Mouse (Mus musculus) embryonic facial prominence, embryonic 10.5 days (tissue): ENCODE results near the gene Nadk. TPM values are rescaled to one million over a fixed set of nuclear protein-coding genes. Genes with fewer than 3 reads are reported as not detected.

Experiments
- DNase-seq: peaks from one replicate; pipeline ENCODE4 v3.0.0-alpha.2; 2017; ENCODE audit warnings: low spot score
- H3K27ac ChIP-seq: fragments of 300-500 bp; sonication (generic); replicated peaks from 2 replicates; pipeline ENCODE4 v1.5.1; 2016; ENCODE audit warnings: mild to moderate bottlenecking
- H3K27me3 ChIP-seq: fragments of 300-500 bp; sonication (generic); replicated peaks from 2 replicates; pipeline ENCODE4 v1.6.1; 2016; ENCODE audit warnings: low read depth, mild to moderate bottlenecking; ENCODE audit not compliant: poor library complexity, severe bottlenecking
- H3K36me3 ChIP-seq: fragments of 300-500 bp; sonication (generic); replicated peaks from 2 replicates; pipeline ENCODE4 v1.6.1; 2016; ENCODE audit warnings: mild to moderate bottlenecking, moderate library complexity
- H3K4me1 ChIP-seq: fragments of 300-500 bp; sonication (generic); 2 replicates; pipeline ENCODE4 v1.6.1; 2016
- H3K4me3 ChIP-seq: fragments of 300-500 bp; sonication (generic); 2 replicates; pipeline ENCODE4 v1.5.1; 2016; ENCODE audit warnings: mild to moderate bottlenecking, moderate library complexity
- H3K9me3 ChIP-seq: fragments of 300-500 bp; sonication (generic); 2 replicates; pipeline ENCODE4 v1.6.1; 2016; ENCODE audit warnings: mild to moderate bottlenecking
- WGBS: fragments of 180-500 bp; shearing (Covaris S2); methylation state at CpG from one replicate; pipeline ENCODE4 v1.1.7; 2016; 5-methylcytosine and 5-hydroxymethylcytosine counted together
- polyA plus RNA-seq: library from polyadenylated mRNA; unstranded; fragments of >200 nt; fragmentation: Nextera tagmentation; extraction: Ambion mirVana; gene quantifications from 2 replicates; pipeline ENCODE4 v1.2.1, GENCODE M21; 2016

Nadk gene
- polyA plus RNA-seq, 1 experiment from 2014 or later, result 109 TPM

GRCm38 (mm10) chr4:155624338-155625291 lies 62.4 kb downstream of the Nadk start, which contains the start of gene Cdk11b:
Cdk11b (plus strand) TSS chr4:155624854.
- Histone ChIP-seq H3K9me3 (no peaks in the 10 kb centered on the region), H3K27ac (peak within 1 kb of the TSS; percentile 84), H3K27me3 (no peaks in the 10 kb centered on the region), H3K4me1 (peaks cover 13% of the 10 kb centered on the region), H3K36me3 (peaks cover 57% of the 10 kb centered on the region), H3K4me3 (peak within 1 kb of the TSS; percentile 75)
- WGBS, result under 1% methylated on average over 84 of the region's 84 CpGs
- DNase-seq, result peak; percentile 97

GRCm38 (mm10) chr4:155630267-155630666 lies 68.1 kb downstream of the Nadk start:
- Histone ChIP-seq H3K4me1 (peaks cover 4% of the 10 kb centered on the region), H3K36me3 (peaks cover 89% of the 10 kb centered on the region), H3K9me3 (no peaks in the 10 kb centered on the region), H3K27ac (no peak overlapping the region), H3K27me3 (no peaks in the 10 kb centered on the region), H3K4me3 (no peak overlapping the region)
- DNase-seq, result no peak
- 89% methylated on average over 6 of the region's 6 CpGs for WGBS

GRCm38 (mm10) chr4:155635766-155636499 lies 73.8 kb downstream of the Nadk start:
- Histone ChIP-seq H3K4me3 (no peak overlapping the region), H3K27me3 (no peaks in the 10 kb centered on the region), H3K36me3 (peaks cover 99% of the 10 kb centered on the region), H3K4me1 (no peaks in the 10 kb centered on the region), H3K9me3 (no peaks in the 10 kb centered on the region), H3K27ac (no peak overlapping the region)
- DNase-seq, result no peak

Other genes with a start within 250 kb of the Nadk start
- 12.4 and 13.7 TPM in 2 replicates for gene Prkcz, start 201.0 kb upstream of the Nadk start, polyA plus RNA-seq
- gene Gabrd, start 164.3 kb upstream of the Nadk start, polyA plus RNA-seq, result not detected in 2 replicates
- gene Cfap74, start 153.2 kb upstream of the Nadk start, polyA plus RNA-seq, result 6.7 and 7.3 TPM in 2 replicates
- 0.16 TPM in 1 of 2 replicates, not detected in the other for gene Tmem52, start 93.3 kb upstream of the Nadk start, polyA plus RNA-seq
- gene Gnb1, start 71.0 kb upstream of the Nadk start, polyA plus RNA-seq, result 642 and 655 TPM in 2 replicates
- gene Slc35e2, start 39.0 kb downstream of the Nadk start, polyA plus RNA-seq, result 13.5 and 13.7 TPM in 2 replicates
- 77.7 and 79.9 TPM in 2 replicates for gene Cdk11b, start 62.5 kb downstream of the Nadk start, polyA plus RNA-seq
- gene Gm10563, start 83.0 kb downstream of the Nadk start, polyA plus RNA-seq, result not detected in 2 replicates
- 5.8 and 7.4 TPM in 2 replicates for gene Mmp23, start 91.0 kb downstream of the Nadk start, polyA plus RNA-seq
- gene Mib2, start 106.8 kb downstream of the Nadk start, polyA plus RNA-seq, result 19.3 and 20.0 TPM in 2 replicates
- gene Fndc10, start 132.0 kb downstream of the Nadk start, polyA plus RNA-seq, result 1.5 and 1.8 TPM in 2 replicates
- 158 and 167 TPM in 2 replicates for gene Ssu72, start 142.4 kb downstream of the Nadk start, polyA plus RNA-seq
- 0.53 and 0.79 TPM in 2 replicates for gene Tmem240, start 172.4 kb downstream of the Nadk start, polyA plus RNA-seq
- gene Atad3a, start 198.7 kb downstream of the Nadk start, polyA plus RNA-seq, result 132 and 137 TPM in 2 replicates
- 8.6 and 9.3 TPM in 2 replicates for gene Vwa1, start 212.3 kb downstream of the Nadk start, polyA plus RNA-seq
- gene Tmem88b, start 223.5 kb downstream of the Nadk start, polyA plus RNA-seq, result 0.59 and 0.61 TPM in 2 replicates
- gene Ankrd65, start 228.1 kb downstream of the Nadk start, polyA plus RNA-seq, result 0.20 TPM in 1 of 2 replicates, not detected in the other
- gene Mrpl20, start 240.5 kb downstream of the Nadk start, polyA plus RNA-seq, result 254 and 259 TPM in 2 replicates